Mouse (Mus musculus) frontal cortex, postnatal 14 days (tissue): ENCODE measurements around the gene Slc39a9.
A peak's percentile ranks its signal among the peaks of the same experiment; 100 is the strongest.

ENCODE experiments used
- DNase-seq, 2 experiments: peaks; one replicate each; pipeline ENCODE4 v3.0.0; 2022; ENCODE audit warnings: low spot score in 2 of 2

The Slc39a9 gene

GRCm38 (mm10) chr12:80715915-80716314, 72.2 kb downstream of the Slc39a9 start:
- DNase-seq, result no peak

DNA sequence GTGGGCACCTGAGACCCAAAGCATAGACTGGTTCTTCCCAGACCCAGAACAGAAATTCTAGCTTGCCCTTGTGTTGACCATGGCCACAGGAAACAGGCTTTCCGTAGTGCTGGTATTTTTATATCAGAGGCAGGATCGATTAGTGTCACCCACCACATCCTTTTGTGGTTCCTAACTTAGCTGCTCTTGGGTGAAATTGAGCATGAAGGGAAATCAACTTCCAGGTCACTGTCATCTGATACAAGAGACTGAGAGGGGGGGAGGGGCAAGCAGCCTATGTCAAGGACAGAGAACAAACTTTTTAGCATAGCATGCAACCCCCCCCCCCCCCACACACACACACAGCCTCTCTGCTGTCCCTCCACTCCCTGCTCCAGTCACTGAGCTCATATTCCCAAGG, 75.5 kb downstream of the Slc39a9 start:
- DNase-seq, result no peak

- DNase-seq, result no peak
Measured at GRCm38 (mm10) chr12:80720507-80720906, 76.8 kb downstream of the Slc39a9 start.

- no peak for DNase-seq
Measured at GRCm38 (mm10) chr12:80721458-80721857, 77.8 kb downstream of the Slc39a9 start.

GRCm38 (mm10) chr12:80724853-80725559, 81.3 kb downstream of the Slc39a9 start:
- DNase-seq, result peak in 1 of 2 experiments; percentile 84

DNA sequence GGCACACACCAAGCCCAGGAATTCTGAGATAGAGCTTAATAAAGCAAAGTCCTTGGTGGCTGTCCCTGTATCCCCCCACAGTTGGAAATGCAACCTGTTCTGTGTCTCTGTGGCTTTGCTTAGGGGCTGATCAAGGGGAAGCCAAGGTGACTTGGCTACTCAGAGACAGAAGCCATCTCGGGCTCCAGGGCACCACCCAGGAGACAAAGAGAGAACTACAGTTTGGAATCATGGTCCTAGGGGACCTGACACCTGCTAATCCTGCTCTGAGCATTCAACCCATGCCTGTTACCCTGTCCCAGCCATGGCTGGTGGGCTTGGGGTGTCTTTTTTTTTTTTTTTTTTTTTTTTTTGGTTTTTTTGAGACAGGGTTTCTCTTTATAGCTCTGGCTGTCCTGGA, 84.5 kb downstream of the Slc39a9 start:
- no peak for DNase-seq

DNA sequence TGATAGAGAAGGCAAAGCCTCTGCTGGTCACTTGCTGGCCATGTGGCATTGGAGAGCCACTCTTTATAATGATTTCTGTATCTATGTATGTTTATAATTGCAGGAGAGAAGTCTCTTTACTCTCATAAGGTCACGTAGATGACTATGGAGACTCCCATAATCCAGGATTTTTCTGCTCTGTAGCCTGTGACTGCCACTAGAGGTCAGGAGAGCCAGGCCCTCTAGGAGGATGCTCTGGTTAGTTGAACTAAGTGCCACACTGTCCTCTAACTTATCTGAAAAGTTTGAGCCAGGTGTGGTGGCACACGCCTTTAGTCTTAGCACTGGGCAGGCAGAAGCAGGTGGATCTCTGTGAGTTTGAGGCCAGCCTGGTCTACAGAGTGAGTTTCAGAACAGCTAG, 85.1 kb downstream of the Slc39a9 start:
- no peak for DNase-seq

DNA sequence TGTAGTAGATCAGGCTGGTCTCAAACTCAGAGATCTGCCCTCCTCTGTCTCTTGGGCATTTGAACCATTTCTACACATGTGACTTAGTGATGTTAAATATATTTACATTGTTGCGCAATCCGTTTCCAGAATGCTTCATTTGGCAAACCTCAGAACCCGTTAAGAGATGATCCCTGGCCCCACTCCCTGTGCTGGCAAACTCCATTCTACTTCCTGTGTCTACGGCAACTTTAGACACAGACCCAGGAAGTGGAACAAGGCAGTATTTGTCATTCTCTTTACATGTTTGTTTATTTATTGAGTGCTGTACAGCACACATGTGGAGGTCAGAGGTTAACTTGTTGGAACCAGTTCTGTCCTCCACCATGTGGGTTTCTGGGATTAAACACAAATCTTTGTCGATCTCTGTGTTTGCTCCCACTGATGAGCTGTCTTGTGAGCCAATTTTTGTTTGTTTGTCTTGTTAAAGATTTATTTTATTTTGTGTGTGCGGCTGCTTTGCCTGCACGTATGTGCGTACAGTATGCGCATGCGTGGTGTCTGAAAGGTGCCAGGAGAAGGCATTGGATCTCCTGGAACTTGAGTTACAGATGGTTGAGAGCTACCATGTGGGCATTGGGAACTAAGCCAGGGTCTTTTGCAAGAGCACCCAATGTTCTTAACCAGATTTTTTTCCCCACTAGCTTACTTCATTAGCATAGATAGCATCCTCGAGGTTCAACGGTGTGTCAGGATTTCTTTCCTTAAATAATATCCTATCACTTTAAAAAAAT, 86.3 kb downstream of the Slc39a9 start:
- no peak for DNase-seq

DNA sequence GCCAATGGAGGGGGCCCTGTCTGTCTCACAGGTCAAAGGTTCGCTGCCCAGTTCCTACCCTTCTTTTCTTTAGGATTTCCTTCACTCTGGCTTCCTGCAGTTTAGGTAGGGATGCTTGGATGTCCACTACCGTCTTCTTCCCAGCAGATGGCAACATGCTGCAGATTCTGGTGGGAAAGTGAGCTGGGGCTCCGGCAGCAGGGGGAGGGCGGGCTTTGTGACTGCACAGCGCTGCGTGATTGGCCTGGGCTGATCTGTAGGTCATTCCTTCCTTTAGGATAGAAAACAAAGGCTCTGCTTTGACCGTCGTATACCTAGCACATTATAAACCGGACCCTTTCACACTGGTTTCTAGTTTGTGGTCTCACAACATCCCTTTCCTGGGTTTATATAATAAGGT, 86.9 kb downstream of the Slc39a9 start:
- DNase-seq, result peak; percentile 55 to 63
